Mouse (Mus musculus): ENCODE results near the gene Nptn.

Gene Nptn

GRCm38 (mm10) chr9:58656396-58656795 lies 74.4 kb downstream of the Nptn start:
- DNase-seq (ENCODE audit: low spot score in 2 of 2) = no peak

DNA sequence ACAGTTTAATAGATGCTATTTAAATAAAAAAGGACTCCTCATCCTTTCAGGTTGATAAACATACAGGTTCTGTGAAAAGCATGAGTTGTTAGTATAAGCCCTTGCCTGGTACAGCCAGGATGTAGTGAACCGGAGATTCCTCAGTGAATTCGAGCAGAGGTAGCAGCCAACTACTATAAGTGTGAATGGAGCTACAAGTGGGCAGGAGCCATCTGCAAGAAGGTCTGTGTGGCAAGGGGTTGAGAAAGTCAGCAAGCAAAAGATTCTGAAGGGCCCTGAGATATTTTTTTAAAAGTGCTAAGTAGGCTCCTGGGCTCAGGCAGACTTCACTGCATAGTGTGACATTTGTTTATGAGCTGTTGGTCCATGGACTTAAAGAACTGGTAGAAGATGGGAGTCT lies 74.8 kb downstream of the Nptn start:
- DNase-seq (ENCODE audit: low spot score in 2 of 2) = no peak

- no peak for DNase-seq (ENCODE audit: low spot score in 2 of 2)
Measured at GRCm38 (mm10) chr9:58657735-58658512, 75.9 kb downstream of the Nptn start.

GRCm38 (mm10) chr9:58658596-58659309 lies 76.7 kb downstream of the Nptn start:
- DNase-seq (ENCODE audit: low spot score in 2 of 2) = no peak

GRCm38 (mm10) chr9:58659331-58659730 lies 77.3 kb downstream of the Nptn start:
- no peak for DNase-seq (ENCODE audit: low spot score in 2 of 2)

DNA sequence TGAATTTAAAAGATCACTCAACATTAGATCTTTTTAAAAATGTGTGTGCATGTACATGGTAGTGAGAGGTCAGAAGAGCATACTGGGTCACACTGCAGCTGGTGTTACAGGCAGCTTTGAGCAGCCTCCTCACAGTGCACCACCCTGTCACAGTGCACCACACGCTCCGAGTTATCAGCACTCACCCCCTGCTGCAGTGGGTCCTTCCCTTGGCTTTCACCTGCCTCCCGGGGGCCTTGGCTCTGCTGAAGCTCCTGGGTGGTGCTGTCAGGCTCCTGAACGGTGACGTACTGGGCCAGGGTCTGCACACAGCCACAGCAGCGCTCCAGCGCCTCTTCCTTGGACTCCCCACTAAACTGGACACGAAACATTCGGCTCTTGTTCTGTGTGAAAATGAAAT lies 77.9 kb downstream of the Nptn start:
- no peak for DNase-seq (ENCODE audit: low spot score in 2 of 2)

GRCm38 (mm10) chr9:58660673-58661072 lies 78.6 kb downstream of the Nptn start:
- DNase-seq (ENCODE audit: low spot score in 2 of 2) = no peak

DNA sequence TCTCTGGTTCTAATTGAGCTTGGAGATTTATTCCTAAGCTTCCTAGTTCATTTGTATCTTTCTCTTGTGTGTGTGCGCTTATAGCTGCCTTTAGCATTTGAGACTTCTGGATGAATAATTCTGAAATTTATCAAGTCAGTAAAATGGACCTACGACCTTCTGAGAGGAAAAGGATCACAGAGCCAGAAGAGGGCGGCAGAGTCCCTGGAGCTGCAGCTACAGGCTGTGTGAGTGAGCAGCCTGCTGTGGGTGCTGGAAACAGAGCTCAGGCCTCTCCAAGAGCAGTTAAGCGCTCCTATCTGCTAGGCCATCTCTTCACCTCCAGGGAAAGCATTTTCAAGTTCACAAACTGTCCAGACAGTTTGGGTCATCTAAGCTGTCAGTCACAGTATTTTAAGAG lies 80.0 kb downstream of the Nptn start:
- no peak for DNase-seq (ENCODE audit: low spot score in 2 of 2)

- no peak for DNase-seq (ENCODE audit: low spot score in 2 of 2)
Measured at GRCm38 (mm10) chr9:58662791-58663190, 80.8 kb downstream of the Nptn start.

DNA sequence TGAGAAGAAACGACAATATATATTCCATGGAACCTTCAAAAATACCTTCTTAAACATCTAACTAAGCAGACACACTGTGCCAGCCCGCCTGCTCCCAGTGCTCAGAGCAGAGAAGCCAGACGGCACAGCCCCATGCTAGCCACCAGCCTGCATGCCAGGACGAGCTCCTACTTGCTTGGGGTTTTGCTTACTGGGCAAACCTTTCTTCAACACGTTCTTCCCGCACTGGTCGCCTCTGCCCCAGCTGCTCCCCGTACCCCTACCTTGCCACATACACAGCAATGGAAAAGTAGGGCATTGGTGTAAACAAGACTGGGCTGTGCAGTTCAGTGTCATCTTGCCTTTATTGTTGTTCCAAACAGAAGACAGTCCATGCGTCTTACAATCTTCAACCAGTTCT lies 83.5 kb downstream of the Nptn start:
- no peak for DNase-seq (ENCODE audit: low spot score in 2 of 2)

DNA sequence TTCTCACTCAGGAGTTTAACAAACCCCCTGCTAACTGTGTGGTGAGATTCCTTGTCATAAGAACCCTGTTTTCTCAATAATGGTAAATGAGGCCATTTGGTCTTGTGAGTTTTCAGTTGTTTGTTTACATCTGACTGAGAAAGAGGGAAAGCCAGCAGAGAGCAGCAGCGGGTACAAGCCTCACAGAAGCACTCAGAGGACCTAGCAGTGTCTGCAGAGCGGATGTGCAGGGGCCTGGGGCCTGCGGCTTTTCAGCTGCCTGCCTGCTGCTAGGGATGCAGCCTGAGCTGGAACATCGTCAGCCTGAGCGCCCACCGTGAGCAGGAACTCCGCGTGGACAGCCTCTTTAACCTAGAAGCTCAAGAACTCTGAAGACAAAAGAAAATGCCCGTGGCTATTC lies 84.2 kb downstream of the Nptn start:
- DNase-seq (ENCODE audit: low spot score in 2 of 2) = no peak

- no peak for DNase-seq (ENCODE audit: low spot score in 2 of 2)
Measured at GRCm38 (mm10) chr9:58667244-58667643, 85.2 kb downstream of the Nptn start.

GRCm38 (mm10) chr9:58668171-58668570 lies 86.1 kb downstream of the Nptn start:
- no peak for DNase-seq (ENCODE audit: low spot score in 2 of 2)

DNA sequence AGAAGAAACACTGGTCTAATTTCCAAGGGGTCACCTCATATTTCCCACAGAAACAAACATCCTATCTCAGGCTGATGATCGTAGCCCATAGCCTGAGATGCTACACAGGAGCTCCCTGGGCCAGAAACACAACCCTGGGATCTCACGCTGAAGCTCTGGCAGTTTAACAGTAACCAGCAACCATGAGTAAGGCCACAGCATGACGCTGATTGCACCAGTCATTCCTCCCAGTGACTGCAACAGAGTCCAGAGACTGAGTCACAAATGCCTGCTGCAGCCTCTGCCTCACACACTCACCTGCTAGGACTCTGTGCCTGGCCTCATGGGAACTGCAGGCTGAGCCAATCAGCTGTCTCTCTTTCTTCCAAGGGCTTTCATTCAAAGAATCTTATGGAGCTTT lies 87.0 kb downstream of the Nptn start:
- DNase-seq (ENCODE audit: low spot score in 2 of 2) = no peak

DNA sequence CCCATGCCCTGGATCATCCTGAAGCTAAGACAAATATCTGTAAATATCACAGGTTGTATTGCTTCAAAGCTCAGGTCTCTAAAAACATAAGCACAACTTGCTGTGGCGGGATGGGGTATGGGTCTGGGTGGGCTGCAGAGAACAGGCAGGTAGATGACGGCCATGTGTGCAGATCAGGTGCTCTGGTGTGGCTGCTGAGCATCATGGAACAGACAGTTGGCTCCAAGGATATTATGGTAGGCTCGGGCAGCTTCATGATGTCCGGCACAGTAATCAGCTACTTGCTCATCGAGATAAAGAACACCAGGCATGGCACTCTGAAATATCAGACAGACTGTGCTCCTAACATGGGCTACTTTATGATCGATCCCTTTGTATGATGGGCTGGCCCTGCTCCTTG lies 87.8 kb downstream of the Nptn start:
- no peak for DNase-seq (ENCODE audit: low spot score in 2 of 2)

- no peak for DNase-seq (ENCODE audit: low spot score in 2 of 2)
Measured at GRCm38 (mm10) chr9:58672474-58672873, 90.4 kb downstream of the Nptn start.

DNA sequence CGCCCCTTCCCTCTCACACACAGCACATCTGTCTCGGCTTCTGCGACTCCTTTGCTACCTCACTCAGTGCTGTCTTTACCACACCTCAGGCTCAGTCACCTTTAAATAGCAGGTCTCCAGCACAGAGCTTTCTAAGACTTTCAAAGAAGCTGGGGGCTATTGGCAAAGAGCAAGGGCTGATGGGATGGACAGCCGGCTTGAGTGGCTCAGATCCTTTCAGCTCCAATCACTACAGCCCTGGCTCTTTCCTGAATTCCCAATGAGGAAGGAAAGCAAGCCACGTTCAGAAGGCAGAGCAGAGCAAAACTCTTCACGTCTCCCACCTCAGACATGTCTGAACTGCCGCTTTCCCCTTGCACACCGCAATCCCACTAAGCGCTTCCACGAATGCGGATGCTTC lies 92.7 kb downstream of the Nptn start:
- DNase-seq (ENCODE audit: low spot score in 2 of 2) = no peak

DNA sequence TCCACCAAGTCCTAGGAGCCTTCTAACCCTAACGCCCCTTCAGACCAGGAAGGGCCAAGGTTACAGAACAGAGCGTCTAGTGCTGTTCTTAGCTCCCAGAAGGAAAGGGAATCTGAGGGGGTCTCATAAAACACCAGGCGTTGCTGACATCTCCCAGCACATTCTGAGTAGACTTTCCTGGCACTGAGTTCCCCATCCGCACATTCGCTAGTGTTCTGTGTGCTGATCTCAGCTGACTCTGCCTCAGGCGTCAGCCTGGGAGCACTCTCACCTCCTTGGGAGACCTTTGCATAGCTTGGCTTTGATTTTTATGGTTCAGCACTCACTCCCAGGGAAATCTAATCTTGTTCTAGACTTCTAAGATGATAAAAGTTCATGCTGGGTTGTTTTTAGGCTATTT lies 93.3 kb downstream of the Nptn start:
- no peak for DNase-seq (ENCODE audit: low spot score in 2 of 2)

GRCm38 (mm10) chr9:58681411-58681810 lies 99.4 kb downstream of the Nptn start:
- no peak for DNase-seq (ENCODE audit: low spot score in 2 of 2)

DNA sequence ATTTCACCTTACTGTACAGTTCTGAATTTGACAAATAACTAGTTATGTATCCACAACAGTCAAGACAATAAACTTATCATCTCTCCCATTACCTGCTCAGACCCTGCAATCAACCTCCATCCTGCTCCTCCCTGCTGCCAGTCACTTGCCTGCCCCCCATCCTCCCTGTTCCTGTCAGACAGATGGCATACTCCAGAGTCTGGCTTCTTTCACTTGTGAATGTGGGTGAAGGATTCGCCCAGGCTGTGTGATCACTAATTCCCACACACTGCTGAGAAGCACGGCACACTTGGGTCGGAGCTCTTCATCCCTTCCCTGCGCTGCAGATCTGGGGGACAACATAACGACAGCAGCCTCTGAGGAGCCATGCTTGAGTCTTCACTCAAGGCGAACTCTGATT lies 100.1 kb downstream of the Nptn start:
- no peak for DNase-seq (ENCODE audit: low spot score in 2 of 2)

- DNase-seq (ENCODE audit: low spot score in 2 of 2) = no peak
Measured at GRCm38 (mm10) chr9:58683372-58683771, 101.3 kb downstream of the Nptn start.

DNA sequence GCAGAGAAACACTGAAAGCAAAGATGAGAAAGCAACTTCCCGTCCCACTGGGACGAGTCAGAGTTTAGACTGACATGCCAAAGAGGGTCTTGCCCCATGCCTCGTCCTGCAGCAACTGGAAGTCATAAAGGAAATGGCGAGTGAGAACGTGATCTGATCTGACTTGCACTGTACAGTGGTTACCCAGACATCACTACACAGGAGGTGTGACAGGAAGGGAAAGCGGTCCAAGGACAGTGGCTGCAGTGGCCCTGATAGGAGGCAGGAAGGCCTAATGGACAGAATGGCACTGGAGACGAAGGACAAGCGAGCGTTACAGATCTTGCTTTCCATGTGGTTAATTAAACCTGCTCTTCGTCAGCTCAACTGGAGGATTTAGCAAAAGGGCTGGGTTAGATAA lies 103.2 kb downstream of the Nptn start:
- no peak for DNase-seq (ENCODE audit: low spot score in 2 of 2)

DNA sequence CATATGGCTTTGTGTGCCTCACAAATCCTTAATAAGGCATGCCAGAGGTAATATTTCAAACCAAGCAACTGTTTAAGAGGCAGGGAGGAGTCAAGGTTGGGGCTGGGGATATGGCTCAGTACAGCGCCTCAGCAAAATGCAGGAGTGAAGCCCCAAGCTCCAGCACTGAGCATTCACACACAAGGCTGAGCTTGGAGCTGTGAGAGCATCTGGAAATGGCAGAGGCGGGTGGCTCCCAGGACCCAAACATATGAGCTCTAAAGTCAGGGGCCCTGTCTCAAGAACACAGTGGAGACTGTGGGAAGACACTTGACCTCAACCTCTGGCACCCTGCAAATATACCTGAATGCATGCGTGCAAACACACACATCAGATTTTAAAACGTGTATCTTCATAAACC lies 106.0 kb downstream of the Nptn start:
- no peak for DNase-seq (ENCODE audit: low spot score in 2 of 2)
